Mouse (Mus musculus) CH12F3 (cell line): ENCODE measurements around the gene Cfb.
"Not testable (repeated sequence)": the region's sequence is repeated elsewhere in the genome, so short reads cannot be mapped to it uniquely, and the experiment has no call there.

ENCODE experiments used
- in situ Hi-C: fragments of 300-500 bp; cut with MboI; formaldehyde crosslinking; loops from 2 replicates; pipeline ENCODE4 v1.14.3; 2020; ENCODE audit warnings: low sequenced_read_pairs

Gene Cfb

DNA sequence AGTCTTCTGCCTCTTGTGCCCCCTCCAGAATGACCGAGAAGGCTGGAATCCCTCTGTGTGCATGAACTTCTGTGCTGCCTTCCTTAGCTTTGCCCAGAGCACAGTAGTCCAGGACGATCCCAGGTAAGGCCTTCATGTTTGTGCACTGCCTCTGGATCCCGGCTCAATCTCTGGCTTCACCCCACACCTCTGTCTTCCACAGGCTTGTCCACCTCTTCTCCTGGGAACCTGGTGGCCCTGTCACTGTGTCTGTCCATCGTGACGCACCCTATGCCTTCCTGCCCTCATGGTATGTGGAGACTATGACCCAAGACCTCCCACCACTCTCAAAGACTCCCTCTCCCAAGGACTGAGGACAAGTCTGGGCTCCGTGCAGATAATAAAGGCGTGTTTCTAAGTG is 23.5 kb downstream of the Cfb start:
- in situ Hi-C loops: no loop called here

DNA sequence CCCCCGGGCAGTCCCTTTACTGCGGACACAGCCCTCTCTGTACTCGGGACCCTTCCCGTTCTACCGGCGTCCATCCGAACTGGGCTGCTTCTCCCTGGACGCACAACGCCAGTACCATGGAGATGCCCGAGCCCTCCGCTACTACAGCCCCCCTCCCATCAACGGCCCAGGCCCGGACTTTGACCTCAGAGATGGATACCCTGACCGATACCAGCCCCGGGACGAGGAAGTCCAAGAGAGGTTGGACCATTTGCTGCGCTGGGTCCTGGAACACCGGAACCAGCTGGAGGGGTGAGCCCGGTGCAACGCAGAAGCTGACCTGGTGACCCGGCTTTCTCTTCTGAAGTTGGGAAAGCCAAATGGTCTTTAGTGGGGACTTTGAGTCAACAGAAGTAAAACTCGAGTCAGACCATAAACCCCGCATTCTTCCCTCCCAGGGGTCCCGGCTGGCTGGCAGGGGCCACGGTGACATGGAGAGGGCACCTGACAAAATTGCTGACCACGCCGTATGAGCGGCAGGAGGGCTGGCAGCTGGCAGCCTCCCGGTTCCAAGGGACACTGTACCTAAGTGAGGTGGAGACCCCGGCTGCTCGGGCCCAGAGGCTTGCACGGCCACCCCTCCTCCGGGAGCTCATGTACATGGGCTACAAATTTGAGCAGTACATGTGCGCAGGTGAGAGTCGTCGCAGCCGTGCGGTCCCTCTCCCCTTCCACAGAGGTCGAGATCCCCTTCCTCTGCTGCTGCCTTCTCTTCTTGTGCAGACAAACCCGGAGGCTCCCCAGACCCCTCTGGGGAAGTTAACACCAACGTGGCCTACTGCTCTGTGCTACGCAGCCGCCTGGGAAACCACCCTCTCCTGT is 24.6 kb downstream of the Cfb start:
- in situ Hi-C loops: no loop called here

DNA sequence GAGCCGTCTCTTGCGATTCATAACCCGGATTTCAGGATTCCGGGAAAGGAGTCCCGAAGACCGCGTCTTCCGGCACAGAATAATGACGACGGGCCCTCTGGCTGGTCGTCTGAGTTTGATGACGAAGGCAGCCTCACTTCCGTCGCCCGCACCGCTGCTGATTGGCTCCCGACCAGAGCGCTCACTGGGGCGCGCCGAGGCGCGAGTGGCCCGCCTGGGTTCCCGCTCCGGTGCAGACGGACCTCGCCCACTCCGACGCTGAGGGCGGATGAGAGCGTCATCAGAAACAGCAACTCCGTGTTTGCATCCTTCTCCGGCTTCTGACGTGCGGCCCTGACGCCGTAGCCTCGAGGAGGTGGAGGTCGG is 25.5 kb downstream of the Cfb start, which contains the start of the genes Stk19 and Dxo:
Gene Stk19 (minus strand): TSS at position 90 of the 366 bp plus-strand sequence.
Gene Dxo (plus strand): TSS at position 164 of the 366 bp plus-strand sequence.
- in situ Hi-C loops: no loop called here

DNA sequence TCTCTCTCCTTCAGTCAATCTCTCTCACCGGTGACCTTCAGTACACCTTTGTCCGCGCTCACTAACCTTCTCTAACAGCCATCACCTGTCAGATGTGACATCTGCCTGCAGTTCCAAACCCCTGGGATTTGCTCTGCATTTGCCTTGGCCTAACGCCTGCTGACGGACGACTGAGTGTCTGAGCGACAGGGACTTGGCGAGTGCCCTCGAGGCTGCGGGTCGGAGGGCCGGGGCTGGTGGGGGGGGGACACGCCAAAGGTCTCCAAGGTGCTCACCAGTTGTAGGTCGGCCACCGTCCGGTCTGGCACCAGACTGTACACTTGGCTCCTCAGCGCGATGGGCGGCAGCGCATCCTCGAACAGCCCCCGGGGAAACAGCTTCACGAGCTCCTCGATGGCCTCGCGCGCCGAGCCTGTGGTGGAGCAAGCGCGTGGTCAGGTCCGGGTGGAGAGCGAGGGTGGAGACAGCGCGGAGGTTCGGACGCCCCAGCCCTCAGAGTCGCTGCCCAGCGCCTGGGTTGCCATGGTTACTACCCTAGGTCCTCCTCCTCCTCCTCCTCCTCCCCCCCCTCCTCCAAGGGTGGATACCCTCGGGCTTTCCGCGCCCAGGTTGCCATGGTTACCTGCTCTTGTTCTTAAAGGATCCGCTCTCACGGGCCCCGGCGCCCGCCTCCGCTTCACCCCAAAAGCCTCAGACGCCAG is 26.0 kb downstream of the Cfb start:
- in situ Hi-C loops: no loop called here

DNA sequence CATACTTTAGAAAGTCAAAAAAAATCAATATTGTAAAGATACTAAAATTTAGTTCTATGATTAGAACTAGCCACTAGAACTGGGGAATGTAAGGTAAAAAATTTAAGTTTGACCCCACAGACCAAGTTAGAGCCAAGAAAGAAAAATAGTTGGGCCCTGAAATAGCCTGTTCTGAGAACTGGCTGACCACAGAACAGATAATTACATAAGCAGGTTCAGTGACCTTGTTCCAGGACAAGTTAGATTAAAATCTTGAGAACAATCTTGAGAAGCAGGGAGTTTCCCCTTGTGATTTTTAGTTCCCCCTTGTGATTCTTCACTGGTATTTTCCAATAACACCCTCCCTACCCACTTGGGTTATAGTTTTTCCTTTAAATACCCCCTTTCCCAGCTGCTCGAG is 31.5 kb downstream of the Cfb start:
- in situ Hi-C loops: not testable (repeated sequence)

DNA sequence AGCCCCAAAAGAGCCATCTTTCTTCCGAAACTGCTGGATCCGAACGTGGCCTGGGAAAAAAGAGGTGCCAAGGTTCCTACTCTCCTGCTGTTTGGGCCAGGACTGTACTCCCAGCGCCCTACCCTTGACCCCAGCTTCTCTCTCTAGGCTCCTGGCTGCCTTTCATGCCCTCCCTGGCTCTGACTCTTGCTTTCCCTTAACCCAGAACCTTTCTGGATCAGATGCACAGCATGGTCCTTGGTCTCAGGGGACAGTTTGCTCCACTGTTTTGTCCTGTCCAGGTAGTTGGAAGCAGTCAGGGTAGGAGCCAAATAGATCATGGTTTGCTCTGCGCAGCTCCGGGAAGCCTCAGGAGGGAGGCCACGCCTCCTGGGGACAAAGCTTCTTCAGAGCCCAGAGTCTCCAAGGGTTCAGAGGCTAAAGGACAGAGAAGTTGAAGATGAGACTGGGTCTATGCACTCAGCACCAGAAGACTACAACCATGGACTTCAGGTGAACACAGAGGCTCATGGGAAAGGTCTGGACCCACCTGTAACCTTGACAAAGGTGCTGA is 47.4 kb downstream of the Cfb start:
- in situ Hi-C loops: loop anchor here (5.0 kb wide), 1 partner anchor 83 kb away; no protein-coding TSS in a partner anchor

DNA sequence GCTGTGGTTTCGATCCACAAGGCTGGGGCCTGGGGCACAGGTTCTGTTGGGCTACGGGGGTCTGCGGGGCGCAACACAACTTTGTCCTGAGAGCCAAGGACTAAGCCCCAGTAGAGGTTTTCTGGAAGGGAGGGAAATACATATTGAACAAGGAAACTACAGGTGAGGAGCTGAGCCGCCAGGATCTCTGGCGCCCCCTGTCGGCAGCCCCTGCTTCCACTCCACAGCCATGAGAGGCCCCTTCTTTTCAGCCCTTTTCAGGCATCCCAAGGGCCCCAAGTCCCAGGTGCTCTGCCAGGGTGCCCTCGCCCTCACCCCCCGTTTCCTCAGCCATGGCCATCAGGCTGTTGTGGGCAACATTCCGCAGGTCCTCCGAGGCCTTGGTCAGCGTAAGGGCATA is 48.6 kb downstream of the Cfb start:
- in situ Hi-C loops: loop anchor here (5.0 kb wide), 1 partner anchor 81 kb away; no protein-coding TSS in a partner anchor

DNA sequence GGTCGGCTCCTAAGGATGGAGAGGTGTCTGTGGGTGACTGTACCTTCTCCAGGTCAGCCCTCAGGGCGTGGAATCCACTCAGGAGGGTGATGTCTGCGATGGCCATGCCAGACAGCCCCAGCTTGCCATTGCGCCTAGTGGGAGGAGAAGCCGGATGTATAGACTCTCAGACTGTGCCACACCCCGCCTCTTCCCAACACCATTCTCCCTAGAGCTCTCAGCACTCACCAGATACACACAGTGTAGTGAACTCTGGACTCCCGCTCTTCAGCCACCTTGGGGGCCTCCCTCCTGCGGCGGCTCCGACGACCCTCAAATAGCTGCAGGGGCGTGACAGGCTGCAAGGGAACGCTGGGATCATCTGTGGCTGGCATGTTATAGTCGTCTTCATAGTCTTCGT is 51.0 kb downstream of the Cfb start:
- in situ Hi-C loops: loop anchor here (5.0 kb wide), 1 partner anchor 79 kb away; no protein-coding TSS in a partner anchor

DNA sequence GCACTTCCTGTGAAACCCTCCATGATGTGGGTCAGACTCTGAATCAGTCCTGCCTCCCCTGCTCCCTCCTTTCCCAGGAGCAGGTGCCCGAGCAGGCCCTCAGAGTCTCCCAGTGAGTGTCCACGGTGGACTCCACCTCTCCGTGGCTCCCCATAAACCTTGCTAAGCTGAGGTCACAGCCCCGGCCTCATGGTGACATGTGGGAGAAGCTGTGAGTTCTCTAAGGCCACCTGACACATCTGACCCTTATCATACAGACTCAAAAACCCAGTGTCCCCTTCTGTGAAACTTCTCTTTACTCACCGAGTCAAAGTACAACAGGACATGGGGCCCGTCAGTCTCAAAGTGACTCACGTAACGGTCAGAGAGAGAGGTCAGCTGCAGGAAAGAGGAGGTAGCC is 51.5 kb downstream of the Cfb start:
- in situ Hi-C loops: loop anchor here (5.0 kb wide), 1 partner anchor 79 kb away; no protein-coding TSS in a partner anchor

DNA sequence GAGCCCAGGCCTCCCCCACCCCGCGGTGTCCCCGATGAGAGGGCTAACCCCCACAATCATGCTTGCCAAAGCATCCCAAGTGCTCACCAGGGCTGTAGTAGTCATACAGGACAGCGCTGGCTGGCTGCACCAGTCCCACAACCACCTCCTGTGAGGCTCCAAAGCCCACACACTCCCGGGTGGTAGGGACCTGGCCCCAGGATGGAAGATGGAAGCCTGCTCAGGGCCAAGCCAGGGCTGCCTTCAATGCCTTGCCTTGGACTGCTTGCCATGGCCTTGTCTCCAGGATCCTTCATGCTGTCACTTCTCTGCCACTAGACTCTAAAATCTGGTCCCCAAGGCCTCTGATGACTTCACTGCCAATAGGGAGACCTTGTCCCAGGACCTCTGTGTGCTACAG is 51.9 kb downstream of the Cfb start:
- in situ Hi-C loops: loop anchor here (5.0 kb wide), 1 partner anchor 78 kb away; no protein-coding TSS in a partner anchor

DNA sequence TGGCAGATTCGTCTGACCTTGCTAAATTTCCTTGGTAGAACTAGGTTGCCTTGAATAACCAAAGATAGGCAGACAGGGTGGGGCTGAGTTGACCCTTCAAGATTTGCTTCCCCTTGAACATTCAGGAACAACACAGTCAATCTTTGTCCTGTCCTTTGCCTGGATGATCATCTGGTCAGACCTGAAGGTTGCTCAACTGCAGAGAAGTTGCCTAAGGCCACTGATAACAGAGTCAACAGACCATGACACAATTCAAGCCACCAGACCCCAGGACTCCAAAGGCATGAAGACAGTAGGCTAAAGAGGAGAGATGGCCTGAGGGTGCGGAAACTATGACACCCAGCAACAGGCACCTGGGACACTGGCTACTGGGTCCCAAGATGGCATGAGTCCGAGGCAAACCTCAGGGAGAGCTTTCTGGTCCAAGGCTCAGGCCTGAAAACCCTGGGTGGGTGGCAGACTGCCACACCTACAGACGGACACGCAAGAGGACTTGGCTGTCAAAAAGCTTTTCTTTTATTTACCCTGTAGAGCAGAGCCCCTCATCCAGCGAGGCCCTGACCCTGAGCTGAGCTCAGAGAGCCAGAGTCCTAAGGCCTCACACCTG is 53.6 kb downstream of the Cfb start:
- in situ Hi-C loops: no loop called here

DNA sequence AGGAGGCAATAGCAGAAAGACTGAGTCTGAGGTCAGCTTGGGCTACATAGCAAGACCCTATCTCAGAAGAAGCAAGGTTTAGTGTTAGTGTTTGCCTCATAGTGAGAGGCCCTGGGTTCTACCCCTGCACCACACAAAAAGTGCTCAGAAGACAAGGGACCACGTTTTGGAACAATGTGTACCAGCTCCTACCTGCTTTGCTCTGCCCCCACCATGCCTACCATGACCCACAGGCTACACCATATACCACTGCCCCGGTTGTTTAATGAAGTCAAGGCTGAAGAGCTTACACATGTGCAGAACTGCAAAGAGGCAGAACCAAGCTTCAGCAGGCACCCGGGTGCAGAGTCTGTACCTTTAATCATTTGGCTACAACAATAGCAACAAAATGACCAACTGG is 55.1 kb downstream of the Cfb start:
- in situ Hi-C loops: no loop called here
